ENCODE assay signal across 33 mouse cellular contexts in the genomic region with DNA sequence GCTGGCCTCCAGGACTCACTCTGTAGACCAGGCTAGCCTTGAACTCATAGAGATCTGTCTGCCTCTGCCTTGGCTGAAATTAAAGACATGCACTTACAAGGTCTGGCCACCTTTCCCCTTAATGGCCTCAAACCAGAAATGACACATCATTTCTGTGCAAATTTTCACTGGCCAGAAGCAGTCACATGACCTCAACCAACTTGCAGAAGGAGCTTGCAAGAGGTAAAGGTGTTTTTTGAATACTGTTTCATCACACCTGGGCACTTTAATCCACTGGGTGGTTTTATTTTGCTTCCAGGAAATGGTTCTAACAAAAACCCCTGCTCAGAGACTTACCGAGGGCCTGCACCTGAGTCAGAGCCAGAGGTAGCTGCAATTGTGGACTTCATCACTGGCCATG. TPM values are rescaled to one million over a fixed set of nuclear protein-coding genes. Genes with fewer than 3 reads are reported as not detected.
DNase-seq lines count a peak whose midpoint lies in the region; ATAC-seq and TF ChIP-seq lines count a peak whose summit lies in the region.
"Had no signal": no experiment of that assay in that cellular context is flagged by ENCODE, and none has a peak within 500 bp of the region (broad histone marks: within the 10 kb centered on the region; RNA-seq: fewer than 3 reads in every experiment).

No protein-coding gene starts in this region.

- no peak for ATAC-seq in midbrain, embryonic 15.5 days (replicated peaks)
- no peak for ATAC-seq in activated CD4-positive, CD25-positive, alpha-beta regulatory T cell, adult 4 months
- ATAC-seq: CD4-positive, CD25-positive, alpha-beta regulatory T cell, adult 4 months; forebrain, embryonic 13.5 days; forebrain, embryonic 16.5 days; hindbrain, postnatal 0 days; inflammation-experienced regulatory T-cells, adult 6 months; intestine, embryonic 16.5 days; Patski had no signal

- H3K4me3 ChIP-seq in midbrain, embryonic 10.5 days = no peak overlapping the region
- no peak overlapping the region for H3K4me3 ChIP-seq in midbrain, embryonic 15.5 days
- H3K4me3 ChIP-seq in C2C12 (ENCODE audit: insufficient read depth, poor library complexity, severe bottlenecking) = no peak overlapping the region
- H3K4me3 ChIP-seq in embryonic facial prominence, embryonic 10.5 days = no peak overlapping the region
- H3K4me3 ChIP-seq: forebrain, embryonic 13.5 days; hindbrain, embryonic 13.5 days had no signal

- DNase-seq in midbrain, embryonic 10.5 days (ENCODE audit: low spot score) = no peak
- no peak for DNase-seq in embryonic facial prominence, embryonic 10.5 days (ENCODE audit: low spot score)
- DNase-seq in left cerebral cortex, postnatal 4 days = no peak
- DNase-seq in urinary bladder, postnatal 36 days (ENCODE audit: low spot score in 2 of 2) = no peak
- DNase-seq: adrenal gland, adult 8-10 months; adrenal gland, postnatal 25 days; B cell, adult 2 months; cerebellum, adult 11-12 months; cerebellum, adult 8-10 months; cerebellum, postnatal 36 days; embryo, embryonic 11 days; gastrocnemius, postnatal 10 days; gastrocnemius, postnatal 36 days; heart, adult 11 months; kidney, adult 18-20 months had no signal

- intact Hi-C loops in left cerebral cortex, postnatal 4 days (cut with DNase I) = no loop called here

- no peaks in the 10 kb centered on the region for H3K79me3 ChIP-seq in C2C12 (ENCODE audit: low read depth)

- 94% methylated on average over 1 of the region's 1 CpGs for WGBS in midbrain, embryonic 10.5 days
- WGBS in midbrain, embryonic 15.5 days = 97% methylated on average over 1 of the region's 1 CpGs
- 94% methylated on average over 1 of the region's 1 CpGs for WGBS in embryonic facial prominence, embryonic 10.5 days

- no peak overlapping the region for H3ac ChIP-seq in C2C12 (ENCODE audit: control insufficient read depth, insufficient read length, low read depth)

- H3K27me3 ChIP-seq in midbrain, embryonic 10.5 days (ENCODE audit: low read depth, poor library complexity, severe bottlenecking) = no peaks in the 10 kb centered on the region
- H3K27me3 ChIP-seq in midbrain, embryonic 15.5 days (replicated peaks) = no peaks in the 10 kb centered on the region
- H3K27me3 ChIP-seq in C2C12 (ENCODE audit: control insufficient read depth, insufficient read depth, insufficient read length) = no peaks in the 10 kb centered on the region
- H3K27me3 ChIP-seq in embryonic facial prominence, embryonic 10.5 days (replicated peaks; ENCODE audit: low read depth, poor library complexity, severe bottlenecking) = no peaks in the 10 kb centered on the region
- H3K27me3 ChIP-seq: forebrain, embryonic 13.5 days; hindbrain, embryonic 13.5 days; Patski had no signal

- no peak overlapping the region for H3K4me2 ChIP-seq in midbrain, embryonic 15.5 days
- H3K4me2 ChIP-seq: forebrain, embryonic 13.5 days; heart, embryonic 11.5 days; hindbrain, embryonic 13.5 days had no signal

- no peaks in the 10 kb centered on the region for H3K79me2 ChIP-seq in C2C12 (ENCODE audit: control insufficient read depth, insufficient read depth)

- peaks cover 35% of the 10 kb centered on the region for H3K4me1 ChIP-seq in midbrain, embryonic 10.5 days
- H3K4me1 ChIP-seq in midbrain, embryonic 15.5 days = peaks cover 9% of the 10 kb centered on the region
- peaks cover 37% of the 10 kb centered on the region for H3K4me1 ChIP-seq in embryonic facial prominence, embryonic 10.5 days

- no peaks in the 10 kb centered on the region for H3K9me3 ChIP-seq in midbrain, embryonic 10.5 days (replicated peaks)
- no peaks in the 10 kb centered on the region for H3K9me3 ChIP-seq in midbrain, embryonic 15.5 days
- no peaks in the 10 kb centered on the region for H3K9me3 ChIP-seq in embryonic facial prominence, embryonic 10.5 days
- H3K9me3 ChIP-seq: forebrain, embryonic 13.5 days; hindbrain, embryonic 13.5 days had no signal

- no peak overlapping the region for H3K9ac ChIP-seq in midbrain, embryonic 15.5 days
- H3K9ac ChIP-seq: forebrain, embryonic 13.5 days; hindbrain, embryonic 13.5 days had no signal

- peak overlapping the region; percentile 72; the same call in 1 of the 2 replicates for H3K27ac ChIP-seq in midbrain, embryonic 10.5 days (replicated peaks)
- H3K27ac ChIP-seq in midbrain, embryonic 15.5 days = no peak overlapping the region
- H3K27ac ChIP-seq in embryonic facial prominence, embryonic 10.5 days (replicated peaks) = peak overlapping the region; percentile 73
- H3K27ac ChIP-seq: forebrain, embryonic 13.5 days; hindbrain, embryonic 13.5 days; hindbrain, postnatal 0 days had no signal

- no peaks in the 10 kb centered on the region for H3K36me3 ChIP-seq in midbrain, embryonic 10.5 days
- H3K36me3 ChIP-seq in midbrain, embryonic 15.5 days (replicated peaks) = no peaks in the 10 kb centered on the region
- H3K36me3 ChIP-seq in C2C12 (ENCODE audit: control insufficient read depth, insufficient read depth) = no peaks in the 10 kb centered on the region
- H3K36me3 ChIP-seq in embryonic facial prominence, embryonic 10.5 days (replicated peaks) = no peaks in the 10 kb centered on the region
- H3K36me3 ChIP-seq: hindbrain, embryonic 13.5 days had no signal

- no peak for TF ChIP-seq CTCF in C2C12 (IDR thresholded peaks at IDR 0.05; ENCODE audit: control insufficient read depth, insufficient read depth, insufficient read length)

TF ChIP-seq in C2C12, 6 proteins besides CTCF, POLR2A, EP300 and RAD21:
- TF ChIP-seq CEBPB (IDR thresholded peaks at IDR 0.05; ENCODE audit: low read depth) (no peak), FOSL1 (IDR thresholded peaks at IDR 0.05; ENCODE audit: insufficient read depth, low read length, poor library complexity, severe bottlenecking) (no peak), MYOG (IDR thresholded peaks at IDR 0.05; ENCODE audit: control insufficient read depth, extremely low read depth, insufficient read length) (no peak), USF1 (IDR thresholded peaks at IDR 0.05; ENCODE audit: low read depth) (peak; percentile 24), MYOD1 (IDR thresholded peaks at IDR 0.05; ENCODE audit: control insufficient read depth, insufficient read length, low read depth) (no peak)

RNA-seq across cellular contexts. Expression of a gene that starts 9.0 kb away (rescaled TPM):
- 0.19 TPM in 1 of 2 replicates, not detected in the other for polyA plus RNA-seq in midbrain, embryonic 10.5 days (2016; fragmentation: Nextera tagmentation; extraction: Ambion mirVana)
- polyA plus RNA-seq in midbrain, embryonic 15.5 days (2015; fragmentation: Nextera tagmentation; extraction: Ambion mirVana) = 0.63 and 0.89 TPM in 2 replicates
- not detected for polyA plus RNA-seq in C2C12 (2012; fragmentation: generic; extraction: Trizol)
- polyA plus RNA-seq in embryonic facial prominence, embryonic 10.5 days (2016; fragmentation: Nextera tagmentation; extraction: Ambion mirVana) = 0.26 and 0.34 TPM in 2 replicates
- total RNA-seq in left cerebral cortex, postnatal 4 days (2021) = not detected
- not detected for polyA plus RNA-seq in activated CD4-positive, CD25-positive, alpha-beta regulatory T cell, adult 4 months (2017; shearing (Covaris generic))
- total RNA-seq: adrenal gland, adult 8-10 months; adrenal gland, postnatal 25 days; ES-E14; gastrocnemius, adult 18-20 months; gastrocnemius, postnatal 36 days; hematopoietic stem cell, adult 5-6 weeks had no signal
- polyA plus RNA-seq: CD4-positive, CD25-positive, alpha-beta regulatory T cell, adult 4 months; cortical plate, adult 2 months; inflammation-experienced regulatory T-cells, adult 6 months; Patski had no signal

RNA-seq across cellular contexts. Expression of a gene that starts 19.2 kb away (rescaled TPM):
- polyA plus RNA-seq in midbrain, embryonic 10.5 days (2016; fragmentation: Nextera tagmentation; extraction: Ambion mirVana) = 0.30 and 0.74 TPM in 2 replicates
- polyA plus RNA-seq in midbrain, embryonic 15.5 days (2015; fragmentation: Nextera tagmentation; extraction: Ambion mirVana) = not detected in 2 replicates
- not detected for polyA plus RNA-seq in C2C12 (2012; fragmentation: generic; extraction: Trizol)
- polyA plus RNA-seq in embryonic facial prominence, embryonic 10.5 days (2016; fragmentation: Nextera tagmentation; extraction: Ambion mirVana) = 0.36 and 0.41 TPM in 2 replicates
- total RNA-seq in left cerebral cortex, postnatal 4 days (2021) = not detected
- polyA plus RNA-seq in activated CD4-positive, CD25-positive, alpha-beta regulatory T cell, adult 4 months (2017; shearing (Covaris generic)) = not detected
- total RNA-seq: adrenal gland, adult 8-10 months; adrenal gland, postnatal 25 days; ES-E14; gastrocnemius, adult 18-20 months; gastrocnemius, postnatal 36 days; heart, adult 8-10 months; heart, postnatal 25 days; hematopoietic stem cell, adult 5-6 weeks; hindbrain, postnatal 0 days had no signal
- polyA plus RNA-seq: CD4-positive, CD25-positive, alpha-beta regulatory T cell, adult 4 months; forebrain, embryonic 16.5 days; hindbrain, embryonic 13.5 days; hindbrain, postnatal 0 days; inflammation-experienced regulatory T-cells, adult 6 months; intestine, embryonic 16.5 days had no signal
